Mouse (Mus musculus) midbrain, embryonic 11.5 days (tissue): ENCODE results near the gene Zim1. TPM values are rescaled to one million over a fixed set of nuclear protein-coding genes. Genes with fewer than 3 reads are reported as not detected.

ENCODE experiments used
- polyA plus RNA-seq: library from polyadenylated mRNA; unstranded; fragments of >200 nt; fragmentation: Nextera tagmentation; extraction: Ambion mirVana; gene quantifications from 2 replicates; pipeline ENCODE4 v1.2.1, GENCODE M21; 2014

Zim1 gene
- polyA plus RNA-seq, 1 experiment from 2014 or later = 0.93 TPM

Other genes with a start within 250 kb of the Zim1 start
- not detected in 2 replicates for gene Olfr1336, start 240.3 kb downstream of the Zim1 start, polyA plus RNA-seq
- gene Olfr1346, start 229.3 kb downstream of the Zim1 start, polyA plus RNA-seq = not detected in 2 replicates
- gene Olfr5, start 209.5 kb downstream of the Zim1 start, polyA plus RNA-seq = not detected in 2 replicates
- gene Olfr1347, start 196.7 kb downstream of the Zim1 start, polyA plus RNA-seq = not detected in 2 replicates
- gene Olfr1348, start 187.7 kb downstream of the Zim1 start, polyA plus RNA-seq = not detected in 2 replicates
- gene Olfr1349, start 173.5 kb downstream of the Zim1 start, polyA plus RNA-seq = not detected in 2 replicates
- gene Olfr1350, start 131.6 kb downstream of the Zim1 start, polyA plus RNA-seq = not detected in 2 replicates
- 85.3 and 90.1 TPM in 2 replicates for gene Peg3, start 34.0 kb upstream of the Zim1 start, polyA plus RNA-seq
- gene Usp29, start 34.1 kb upstream of the Zim1 start, polyA plus RNA-seq = 10.2 and 10.7 TPM in 2 replicates